ENCODE assay signal across 10 mouse cellular contexts in the genomic region with DNA sequence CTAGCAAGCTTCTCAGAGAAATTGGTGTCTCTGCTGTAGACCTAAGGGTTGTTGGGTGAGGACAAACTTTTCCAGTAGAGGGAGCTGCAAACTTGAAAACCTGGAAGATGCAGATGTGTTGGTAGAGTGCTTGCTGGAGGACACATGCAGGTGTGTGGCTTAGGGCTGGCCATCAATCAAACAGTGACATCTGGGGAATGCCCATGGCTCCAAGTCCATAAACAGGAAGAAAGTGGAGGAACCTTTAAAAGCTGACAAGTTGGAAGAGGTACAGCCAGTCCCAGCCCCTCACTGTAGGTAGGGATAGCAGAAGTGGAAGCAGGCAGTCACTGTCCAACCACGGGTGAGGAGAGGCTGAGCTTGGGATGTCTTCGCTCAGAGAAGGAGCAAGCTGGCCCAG. TPM values are rescaled to one million over a fixed set of nuclear protein-coding genes. Genes with fewer than 3 reads are reported as not detected.
DNase-seq lines count a peak whose midpoint lies in the region; ATAC-seq lines count a peak whose summit lies in the region.
"Had no signal": no experiment of that assay in that cellular context is flagged by ENCODE, and none has a peak within 500 bp of the region (broad histone marks: within the 10 kb centered on the region; RNA-seq: fewer than 3 reads in every experiment).

No protein-coding gene starts in this region.

- H3K9ac ChIP-seq in hindbrain, embryonic 16.5 days (ENCODE audit: low read depth, low read length), result no peak overlapping the region
- H3K9ac ChIP-seq: limb, embryonic 12.5 days had no signal

- H3K4me2 ChIP-seq in hindbrain, embryonic 16.5 days (ENCODE audit: low read length), result no peak overlapping the region
- H3K4me2 ChIP-seq: limb, embryonic 12.5 days had no signal

- H3K27me3 ChIP-seq in hindbrain, embryonic 16.5 days (replicated peaks; ENCODE audit: control insufficient read depth, insufficient read depth, low read length), result no peaks in the 10 kb centered on the region
- H3K27me3 ChIP-seq: limb, embryonic 12.5 days had no signal

- 79% methylated on average over 2 of the region's 2 CpGs for WGBS in hindbrain, embryonic 16.5 days

- peak; percentile 57 for ATAC-seq in activated CD4-positive, CD25-positive, alpha-beta regulatory T cell, adult 4 months
- ATAC-seq in hindbrain, embryonic 16.5 days, result peak; percentile 58; the same call in 1 of the 2 replicates

- H3K27ac ChIP-seq in hindbrain, embryonic 16.5 days (ENCODE audit: low read depth, low read length), result no peak overlapping the region
- H3K27ac ChIP-seq: limb, embryonic 12.5 days had no signal

- H3K9me3 ChIP-seq in hindbrain, embryonic 16.5 days (ENCODE audit: control insufficient read depth, low read length), result no peaks in the 10 kb centered on the region

- no peak overlapping the region for H3K4me3 ChIP-seq in hindbrain, embryonic 16.5 days (ENCODE audit: low read length)
- H3K4me3 ChIP-seq: limb, embryonic 12.5 days had no signal

- DNase-seq in heart, adult 18-20 months, result peak; percentile 48 to 75
- DNase-seq in heart, adult 11 months, result no peak
- DNase-seq in A20 (ENCODE audit: low read depth, low spot score), result peak; percentile 93
- peak; percentile 23 to 36 for DNase-seq in layer of hippocampus, postnatal 36 days
- peak; percentile 68 for DNase-seq in retina, embryonic 14.5 days (ENCODE audit: low spot score)
- no peak for DNase-seq in cerebellum, postnatal 4 days (ENCODE audit: low spot score in 2 of 2)

- H3K36me3 ChIP-seq in hindbrain, embryonic 16.5 days (ENCODE audit: control insufficient read depth, insufficient read depth, low read length), result no peaks in the 10 kb centered on the region
- H3K36me3 ChIP-seq: limb, embryonic 12.5 days had no signal

- H3K4me1 ChIP-seq in hindbrain, embryonic 16.5 days (ENCODE audit: control insufficient read depth, insufficient read depth, low read depth, low read length), result no peaks in the 10 kb centered on the region
- H3K4me1 ChIP-seq: limb, embryonic 12.5 days had no signal

RNA-seq across cellular contexts. Expression of gene Heatr4, which starts 12.5 kb away (rescaled TPM):
- total RNA-seq in heart, adult 18-20 months (2021), result not detected
- polyA plus RNA-seq in activated CD4-positive, CD25-positive, alpha-beta regulatory T cell, adult 4 months (2017; shearing (Covaris generic)), result not detected
- not detected in 2 replicates for polyA plus RNA-seq in hindbrain, embryonic 16.5 days (2015; fragmentation: Nextera tagmentation; extraction: Ambion mirVana)
- total RNA-seq in layer of hippocampus, postnatal 36 days (2021), result not detected
- total RNA-seq: adrenal gland, postnatal 36 days had no signal
- polyA plus RNA-seq: limb, embryonic 12.5 days had no signal

RNA-seq across cellular contexts. Expression of gene Acot2, which starts 15.5 kb away (rescaled TPM):
- total RNA-seq in heart, adult 18-20 months (2021), result 100 to 1,000 TPM; 120 to 125 TPM
- 10 to 100 TPM; 24.2 to 34.4 TPM for polyA plus RNA-seq in activated CD4-positive, CD25-positive, alpha-beta regulatory T cell, adult 4 months (2017; shearing (Covaris generic))
- 16.1 TPM in 2 replicates for polyA plus RNA-seq in hindbrain, embryonic 16.5 days (2015; fragmentation: Nextera tagmentation; extraction: Ambion mirVana)
- 10 to 100 TPM; 14.9 to 16.4 TPM for total RNA-seq in layer of hippocampus, postnatal 36 days (2021)

RNA-seq across cellular contexts. Expression of gene Riox1, which starts 21.7 kb away (rescaled TPM):
- 1 to 10 TPM; 4.4 TPM for total RNA-seq in heart, adult 18-20 months (2021)
- polyA plus RNA-seq in activated CD4-positive, CD25-positive, alpha-beta regulatory T cell, adult 4 months (2017; shearing (Covaris generic)), result 1 to 10 TPM; 1.2 to 2.0 TPM
- polyA plus RNA-seq in hindbrain, embryonic 16.5 days (2015; fragmentation: Nextera tagmentation; extraction: Ambion mirVana), result 7.2 and 9.1 TPM in 2 replicates
- 10 to 100 TPM; 14.4 to 15.3 TPM for total RNA-seq in layer of hippocampus, postnatal 36 days (2021)

RNA-seq across cellular contexts. Expression of gene Acot1, which starts 37.2 kb away (rescaled TPM):
- 10 to 100 TPM; 39.0 to 51.3 TPM for total RNA-seq in heart, adult 18-20 months (2021)
- polyA plus RNA-seq in activated CD4-positive, CD25-positive, alpha-beta regulatory T cell, adult 4 months (2017; shearing (Covaris generic)), result not detected
- polyA plus RNA-seq in hindbrain, embryonic 16.5 days (2015; fragmentation: Nextera tagmentation; extraction: Ambion mirVana), result 98.1 and 112 TPM in 2 replicates
- total RNA-seq in layer of hippocampus, postnatal 36 days (2021), result 10 to 100 TPM; 23.1 to 25.4 TPM

RNA-seq across cellular contexts. Expression of gene Numb, which starts 50.4 kb away (rescaled TPM):
- 10 to 100 TPM; 26.9 to 27.3 TPM for total RNA-seq in heart, adult 18-20 months (2021)
- 10 to 100 TPM; 27.8 to 34.9 TPM for polyA plus RNA-seq in activated CD4-positive, CD25-positive, alpha-beta regulatory T cell, adult 4 months (2017; shearing (Covaris generic))
- polyA plus RNA-seq in hindbrain, embryonic 16.5 days (2015; fragmentation: Nextera tagmentation; extraction: Ambion mirVana), result 15.7 and 17.2 TPM in 2 replicates
- 10 to 100 TPM; 34.5 to 42.3 TPM for total RNA-seq in layer of hippocampus, postnatal 36 days (2021)

Comparison
In these comparisons a context has a peak if more than half of its experiments do, and no peak if none do; other contexts are left out.
1. DNase-seq: peak in heart, adult 18-20 months (2 of 2), A20 (single experiment), layer of hippocampus, postnatal 36 days (2 of 2) and retina, embryonic 14.5 days (single experiment); none in heart, adult 11 months (single experiment) and cerebellum, postnatal 4 days (0 of 2).
2. RNA of gene Acot2, which starts 15.5 kb away (total RNA-seq): 120 to 125 TPM in heart, adult 18-20 months; 14.9 to 16.4 TPM in layer of hippocampus, postnatal 36 days; every median in the first group is over 4 times any median in the second.